Mouse (Mus musculus): ENCODE results near the gene Cep128. TPM values are rescaled to one million over a fixed set of nuclear protein-coding genes. Genes with fewer than 3 reads are reported as not detected.

Gene Cep128
- polyA plus RNA-seq, 1 experiment from 2014 or later = 3.7 TPM

GRCm38 (mm10) chr12:91149152-91149551 lies 235.1 kb downstream of the Cep128 start:
- Histone ChIP-seq H3K9me3 (ENCODE audit: control insufficient read depth) (no peaks in the 10 kb centered on the region), H3K4me3 (ENCODE audit: low read depth, low read length) (no peak overlapping the region), H3K36me3 (ENCODE audit: control insufficient read depth, insufficient read depth) (no peaks in the 10 kb centered on the region), H3K4me2 (replicated peaks; ENCODE audit: low read depth) (no peak overlapping the region), H3K27me3 (replicated peaks; ENCODE audit: control insufficient read depth, insufficient read depth, low read length) (no peaks in the 10 kb centered on the region), H3K27ac (ENCODE audit: low read depth, low read length) (no peak overlapping the region), H3K4me1 (replicated peaks; ENCODE audit: control insufficient read depth, insufficient read depth, low read length) (no peaks in the 10 kb centered on the region), H3K9ac (ENCODE audit: low read depth, low read length) (no peak overlapping the region)
- no peak for TF ChIP-seq CTCF (IDR thresholded peaks at IDR 0.05; ENCODE audit: low read depth)
- 85% methylated on average over 3 of the region's 3 CpGs for WGBS
- ATAC-seq = no peak

GRCm38 (mm10) chr12:91134740-91135517 lies 249.3 kb downstream of the Cep128 start:
- Histone ChIP-seq H3K36me3 (ENCODE audit: control insufficient read depth, insufficient read depth) (no peaks in the 10 kb centered on the region), H3K27ac (ENCODE audit: low read depth, low read length) (no peak overlapping the region), H3K4me1 (replicated peaks; ENCODE audit: control insufficient read depth, insufficient read depth, low read length) (no peaks in the 10 kb centered on the region), H3K9me3 (ENCODE audit: control insufficient read depth) (no peaks in the 10 kb centered on the region), H3K27me3 (replicated peaks; ENCODE audit: control insufficient read depth, insufficient read depth, low read length) (no peaks in the 10 kb centered on the region), H3K4me2 (replicated peaks; ENCODE audit: low read depth) (no peak overlapping the region), H3K4me3 (ENCODE audit: low read depth, low read length) (no peak overlapping the region), H3K9ac (ENCODE audit: low read depth, low read length) (no peak overlapping the region)
- TF ChIP-seq CTCF (IDR thresholded peaks at IDR 0.05; ENCODE audit: low read depth) = no peak
- no peak for ATAC-seq
- WGBS = 87% methylated on average over 8 of the region's 8 CpGs

GRCm38 (mm10) chr12:91115054-91115453 lies 269.2 kb downstream of the Cep128 start:
- Histone ChIP-seq H3K27ac (ENCODE audit: low read depth, low read length) (no peak overlapping the region), H3K4me1 (replicated peaks; ENCODE audit: control insufficient read depth, insufficient read depth, low read length) (no peaks in the 10 kb centered on the region), H3K36me3 (ENCODE audit: control insufficient read depth, insufficient read depth) (no peaks in the 10 kb centered on the region), H3K9ac (ENCODE audit: low read depth, low read length) (no peak overlapping the region), H3K9me3 (ENCODE audit: control insufficient read depth) (no peaks in the 10 kb centered on the region), H3K4me2 (replicated peaks; ENCODE audit: low read depth) (no peak overlapping the region), H3K27me3 (replicated peaks; ENCODE audit: control insufficient read depth, insufficient read depth, low read length) (no peaks in the 10 kb centered on the region), H3K4me3 (ENCODE audit: low read depth, low read length) (no peak overlapping the region)
- WGBS = 73% methylated on average over 3 of the region's 3 CpGs
- ATAC-seq = no peak
- no peak for TF ChIP-seq CTCF (IDR thresholded peaks at IDR 0.05; ENCODE audit: low read depth)

- H3K4me3 ChIP-seq (ENCODE audit: low read depth, low read length) = no peak overlapping the region
Observed at GRCm38 (mm10) chr12:91103316-91103715, 280.9 kb downstream of the Cep128 start.

GRCm38 (mm10) chr12:91097869-91098268 lies 286.3 kb downstream of the Cep128 start:
- no peak overlapping the region for H3K27ac ChIP-seq (ENCODE audit: low read depth, low read length)
- no peak overlapping the region for H3K9ac ChIP-seq (ENCODE audit: low read depth, low read length)
- 77% methylated on average over 6 of the region's 6 CpGs for WGBS
- H3K4me2 ChIP-seq (replicated peaks; ENCODE audit: low read depth) = no peak overlapping the region
- no peaks in the 10 kb centered on the region for H3K4me1 ChIP-seq (replicated peaks; ENCODE audit: control insufficient read depth, insufficient read depth, low read length)
- no peak overlapping the region for H3K4me3 ChIP-seq (ENCODE audit: low read depth, low read length)
- no peaks in the 10 kb centered on the region for H3K27me3 ChIP-seq (replicated peaks; ENCODE audit: control insufficient read depth, insufficient read depth, low read length)
- no peak for ATAC-seq
- no peaks in the 10 kb centered on the region for H3K36me3 ChIP-seq (ENCODE audit: control insufficient read depth, insufficient read depth)
- TF ChIP-seq CTCF (IDR thresholded peaks at IDR 0.05; ENCODE audit: low read depth) = no peak
- H3K9me3 ChIP-seq (ENCODE audit: control insufficient read depth) = no peaks in the 10 kb centered on the region

More at GRCm38 (mm10) chr12:91103316-91103715, 280.9 kb downstream of the Cep128 start:
- no peak for ATAC-seq
- no peak for TF ChIP-seq CTCF (IDR thresholded peaks at IDR 0.05; ENCODE audit: low read depth)
- H3K36me3 ChIP-seq (ENCODE audit: control insufficient read depth, insufficient read depth) = no peaks in the 10 kb centered on the region
- H3K4me2 ChIP-seq (replicated peaks; ENCODE audit: low read depth) = no peak overlapping the region
- H3K9me3 ChIP-seq (ENCODE audit: control insufficient read depth) = no peaks in the 10 kb centered on the region
- no peak overlapping the region for H3K9ac ChIP-seq (ENCODE audit: low read depth, low read length)
- H3K27ac ChIP-seq (ENCODE audit: low read depth, low read length) = no peak overlapping the region
- H3K27me3 ChIP-seq (replicated peaks; ENCODE audit: control insufficient read depth, insufficient read depth, low read length) = no peaks in the 10 kb centered on the region
- H3K4me1 ChIP-seq (replicated peaks; ENCODE audit: control insufficient read depth, insufficient read depth, low read length) = no peaks in the 10 kb centered on the region
- 80% methylated on average over 4 of the region's 4 CpGs for WGBS

- H3K4me2 ChIP-seq (replicated peaks; ENCODE audit: low read depth) = no peak overlapping the region
- H3K9ac ChIP-seq (ENCODE audit: low read depth, low read length) = no peak overlapping the region
- H3K4me1 ChIP-seq (replicated peaks; ENCODE audit: control insufficient read depth, insufficient read depth, low read length) = no peaks in the 10 kb centered on the region
- no peak for TF ChIP-seq CTCF (IDR thresholded peaks at IDR 0.05; ENCODE audit: low read depth)
- 87% methylated on average over 6 of the region's 6 CpGs for WGBS
- no peak for ATAC-seq
- no peaks in the 10 kb centered on the region for H3K9me3 ChIP-seq (ENCODE audit: control insufficient read depth)
- H3K4me3 ChIP-seq (ENCODE audit: low read depth, low read length) = no peak overlapping the region
- no peaks in the 10 kb centered on the region for H3K36me3 ChIP-seq (ENCODE audit: control insufficient read depth, insufficient read depth)
- no peaks in the 10 kb centered on the region for H3K27me3 ChIP-seq (replicated peaks; ENCODE audit: control insufficient read depth, insufficient read depth, low read length)
- H3K27ac ChIP-seq (ENCODE audit: low read depth, low read length) = no peak overlapping the region
Observed at GRCm38 (mm10) chr12:91096197-91096596, 288.0 kb downstream of the Cep128 start.

Measured in intestine, postnatal 0 days (tissue).